Mouse (Mus musculus) E14TG2a.4 (cell line): ENCODE measurements at regions not wholly inside any gene's neighbourhood (a gene's known extent, or its start where the extent isn't known, plus 50 kb on each side); places are given as distances from the start of the nearest gene placed in this dataset.

Experiments used
- CTCF ChIP-seq: conservative IDR thresholded peaks from 2 replicates; pipeline ENCODE4 v1.5.1; 2014; ENCODE audit warnings: low read length
- NANOG ChIP-seq: IDR thresholded peaks from 2 replicates; pipeline ENCODE4 v1.6.1; 2014; ENCODE audit warnings: borderline replicate concordance, low read length, mixed read lengths
- POU5F1 ChIP-seq: IDR thresholded peaks from 2 replicates; pipeline ENCODE4 v1.6.1; 2014; ENCODE audit warnings: low read length, borderline replicate concordance

GRCm38 (mm10) chr2:124747119-124747518 lies 320.8 kb upstream of the Slc24a5 start:
- TF ChIP-seq CTCF (no peak), NANOG (no peak), POU5F1 (no peak)
